Mouse (Mus musculus) left cerebral cortex, postnatal 10 days (tissue): ENCODE results near the gene Wdsub1. TPM values are rescaled to one million over a fixed set of nuclear protein-coding genes. Genes with fewer than 3 reads are reported as not detected.

Source experiments
- DNase-seq, 2 experiments: peaks; one replicate each; pipeline ENCODE4 v3.0.0; 2021 to 2022; ENCODE audit warnings: low spot score in 2 of 2, mixed read lengths in 1 of 2; ENCODE audit errors: extremely low spot score in 1 of 2
- intact Hi-C: fragments of 180-260 bp; cut with DNase I; formaldehyde crosslinking; loops from one replicate; pipeline ENCODE4 v1.15.1; 2025
- total RNA-seq, 2 experiments: library from RNA; stranded (reverse); gene quantifications; 2 replicates each; pipeline ENCODE4 v1.2.3; 2021

Wdsub1 gene
- total RNA-seq, 2 experiments from 2014 or later, result 12.3 to 12.8 TPM

DNA sequence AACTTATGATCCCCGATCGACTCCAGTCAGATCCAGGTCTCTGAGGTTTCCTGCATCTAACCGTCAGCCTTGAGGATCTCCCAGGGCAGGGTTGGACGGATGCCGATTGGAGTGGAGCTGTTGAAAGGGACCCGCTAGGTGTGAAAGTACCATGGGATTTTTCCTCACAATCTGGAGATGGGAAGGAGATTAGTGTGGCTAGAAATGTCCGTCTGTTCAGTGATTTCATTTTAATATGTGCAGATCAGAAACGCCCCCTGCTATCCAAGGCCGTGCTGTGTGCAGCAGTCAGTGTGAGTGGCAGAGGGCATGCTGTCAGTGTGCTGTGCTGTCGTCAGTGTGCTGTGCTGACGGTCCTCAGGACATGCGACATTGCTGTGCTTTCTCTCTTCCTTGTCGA, 68.9 kb downstream of the Wdsub1 start:
- DNase-seq, result no peak
- intact Hi-C loops, result no loop called here

DNA sequence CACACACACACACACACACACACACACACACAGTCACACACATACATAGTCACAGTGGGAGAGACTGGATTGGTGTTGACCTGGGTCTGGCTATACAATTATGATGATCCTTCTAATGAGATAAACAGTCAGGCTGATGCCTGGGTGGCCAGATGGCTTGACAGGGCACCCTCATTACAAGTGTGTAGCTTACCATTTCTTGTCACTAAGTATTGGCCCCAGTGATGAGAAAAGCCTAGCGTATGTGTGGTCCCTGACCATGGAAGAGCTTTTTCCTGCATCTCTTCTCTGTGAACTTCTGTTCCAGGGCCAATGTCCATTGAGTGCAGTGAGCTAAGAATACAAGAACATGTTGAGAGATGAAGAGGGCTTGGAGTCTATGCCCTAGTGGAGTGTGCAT, 69.8 kb downstream of the Wdsub1 start:
- DNase-seq, result no peak
- intact Hi-C loops, result no loop called here

DNA sequence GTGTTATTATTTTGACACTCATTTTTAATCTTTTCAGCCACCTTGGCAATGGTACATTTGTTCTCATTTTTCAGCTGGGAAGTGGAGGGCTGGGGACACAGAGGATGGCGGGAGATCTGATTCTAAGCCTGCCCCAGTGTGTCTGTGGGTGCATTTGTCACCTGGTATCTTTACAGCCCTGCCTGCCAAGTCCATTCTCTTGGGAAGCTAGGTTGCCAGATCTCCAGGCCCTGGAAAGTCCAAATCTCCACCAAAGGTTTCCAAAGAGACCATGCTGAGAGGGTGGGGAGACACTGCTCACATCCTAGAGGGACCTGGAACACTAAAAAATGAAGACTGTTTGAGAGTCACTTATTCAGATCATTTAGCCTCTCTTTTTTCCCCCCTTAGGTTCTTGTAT, 71.1 kb downstream of the Wdsub1 start:
- intact Hi-C loops, result no loop called here

DNA sequence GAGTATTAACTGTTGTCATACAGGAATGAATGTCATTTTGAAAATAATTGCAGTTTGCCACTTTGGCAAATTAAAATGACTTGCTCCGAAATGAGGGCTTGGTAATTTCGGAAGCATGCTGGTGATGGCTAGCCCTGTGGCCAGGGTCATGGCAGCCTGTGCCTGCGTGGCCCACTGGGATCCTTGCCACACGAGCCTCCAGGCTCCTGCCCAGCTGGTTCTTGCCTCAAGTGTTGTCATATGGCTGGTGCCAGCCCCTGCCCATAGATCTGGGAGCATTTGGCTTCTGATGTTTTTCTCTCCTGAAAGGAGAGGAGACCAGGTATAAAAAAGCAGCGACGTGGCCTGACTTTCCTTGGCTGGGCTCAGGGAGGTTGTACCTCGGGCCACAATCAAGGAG, 72.4 kb downstream of the Wdsub1 start:
- intact Hi-C loops, result no loop called here

More for the DNA sequence above, 71.1 kb downstream of the Wdsub1 start:
- no peak for DNase-seq

DNA sequence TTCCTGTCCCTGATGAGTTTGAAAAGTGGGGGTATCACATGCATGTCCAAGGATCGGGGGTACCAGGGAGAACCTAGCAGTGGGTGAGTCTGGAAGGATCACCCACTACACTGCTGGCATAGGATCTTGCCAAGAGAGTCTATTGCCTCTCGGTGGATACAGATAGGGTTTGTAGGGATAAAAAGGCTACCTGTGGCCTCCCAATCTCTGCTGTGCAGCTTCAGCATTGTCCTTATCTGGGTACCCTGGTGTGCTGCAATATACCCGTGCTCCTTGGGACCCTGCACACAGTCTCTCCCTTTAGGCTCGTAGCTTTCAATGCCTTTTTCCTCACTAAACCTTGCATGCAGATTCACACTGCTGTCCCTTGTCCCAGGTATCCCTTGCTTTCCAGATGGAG, 73.8 kb downstream of the Wdsub1 start:
- DNase-seq, result no peak
- intact Hi-C loops, result no loop called here

More for the DNA sequence above, 72.4 kb downstream of the Wdsub1 start:
- no peak for DNase-seq

DNA sequence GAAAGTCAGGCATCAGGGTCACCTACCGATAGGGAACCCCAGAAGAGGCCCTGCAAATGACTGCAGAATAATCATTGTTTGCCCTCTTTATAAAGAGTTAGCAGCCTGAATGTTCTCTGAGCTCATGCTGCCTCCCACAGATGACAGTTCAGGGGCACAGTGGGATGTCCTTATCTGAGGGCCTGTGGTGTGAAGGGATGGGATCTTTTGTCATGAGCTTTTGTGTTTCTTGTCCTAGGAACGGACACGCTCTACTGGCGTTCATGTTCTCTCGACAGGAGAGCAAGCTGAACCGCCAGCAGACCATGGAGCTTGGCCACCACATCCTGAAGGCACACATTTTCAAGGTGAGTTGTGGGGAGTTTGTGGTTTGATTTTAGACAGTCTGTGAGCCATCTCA, 76.4 kb downstream of the Wdsub1 start:
- no peak for DNase-seq
- intact Hi-C loops, result no loop called here

DNA sequence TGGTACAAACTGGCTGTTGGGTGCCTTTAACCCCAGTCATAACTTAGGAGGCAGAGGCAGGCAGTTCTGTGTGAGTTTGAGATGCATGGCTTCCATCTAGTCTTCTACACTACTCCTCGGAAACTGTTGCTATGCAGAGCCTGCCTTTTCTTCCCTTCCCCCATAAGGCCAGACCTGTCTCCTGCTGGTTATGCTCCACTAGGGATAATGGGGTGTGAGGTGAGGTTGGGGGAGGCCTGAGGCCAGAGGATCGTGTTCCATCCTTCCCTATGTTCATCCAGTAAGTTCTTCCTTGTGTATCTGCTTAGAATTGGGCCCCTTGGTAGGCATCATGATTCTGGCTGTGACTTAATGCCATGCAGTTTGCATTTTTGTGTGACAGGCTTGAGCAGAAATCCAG, 76.8 kb downstream of the Wdsub1 start:
- no peak for DNase-seq
- intact Hi-C loops, result no loop called here

DNA sequence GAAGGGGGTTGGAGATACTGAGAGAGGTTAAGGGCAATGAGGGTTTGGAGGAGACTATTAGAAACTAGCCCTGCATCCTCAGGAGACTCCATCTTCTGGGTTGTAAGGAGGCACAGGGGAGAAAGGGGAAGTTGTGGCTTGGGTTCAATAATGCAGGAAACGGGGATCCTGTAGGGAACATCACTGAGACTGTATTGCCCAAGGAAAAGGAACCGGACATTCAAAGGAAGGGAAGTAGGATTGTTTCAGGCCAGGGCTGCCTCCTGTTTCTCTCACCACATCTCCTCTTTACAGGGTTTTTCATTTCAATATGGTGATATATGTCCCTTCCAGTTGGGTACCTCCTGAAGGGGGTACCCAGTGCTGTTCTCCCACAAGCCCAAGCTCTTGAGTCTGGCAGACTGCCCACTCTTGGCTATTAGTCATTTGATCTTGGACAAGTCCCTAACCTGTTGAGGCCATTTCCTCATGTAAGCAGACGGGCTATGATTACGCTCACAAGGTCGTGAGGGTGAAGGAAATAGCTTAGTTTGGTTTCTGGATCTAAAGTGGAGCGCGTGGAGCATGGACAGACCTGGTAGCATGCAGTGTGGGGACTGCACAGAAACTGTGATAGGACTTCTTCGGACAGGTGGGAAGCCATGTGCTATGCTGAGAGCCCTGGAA, 79.5 kb downstream of the Wdsub1 start:
- intact Hi-C loops, result no loop called here
- no peak for DNase-seq
